Mouse (Mus musculus) stomach, embryonic 15.5 days (tissue): ENCODE results near the gene Adgra1. TPM values are rescaled to one million over a fixed set of nuclear protein-coding genes. Genes with fewer than 3 reads are reported as not detected.
A peak's percentile ranks its signal among the peaks of the same experiment; 100 is the strongest.

Experiments
- ATAC-seq: fragments of 200-750 bp; cut with Nextera tagmentation; 2 replicates; pipeline ENCODE4 v1.8.0; 2017; ENCODE audit warnings: low read depth, moderate number of reproducible peaks, moderate TSS enrichment; ENCODE audit not compliant: insufficient read depth, low FRiP score
- H3K27ac ChIP-seq: fragments of 300-500 bp; sonication (generic); 2 replicates; pipeline ENCODE4 v1.5.1; 2015; ENCODE audit warnings: mild to moderate bottlenecking, inconsistent platforms
- H3K27me3 ChIP-seq: fragments of 300-500 bp; sonication (generic); replicated peaks from 2 replicates; pipeline ENCODE4 v1.6.1; 2015; ENCODE audit warnings: inconsistent platforms
- H3K36me3 ChIP-seq: fragments of 300-500 bp; sonication (generic); 2 replicates; pipeline ENCODE4 v1.6.1; 2015; ENCODE audit warnings: inconsistent platforms
- H3K4me1 ChIP-seq: fragments of 300-500 bp; sonication (generic); 2 replicates; pipeline ENCODE4 v1.6.1; 2015; ENCODE audit warnings: inconsistent platforms
- H3K4me2 ChIP-seq: fragments of 300-500 bp; sonication (generic); 2 replicates; pipeline ENCODE4 v1.6.1; 2015; ENCODE audit warnings: mild to moderate bottlenecking, inconsistent platforms
- H3K4me3 ChIP-seq: fragments of 300-500 bp; sonication (generic); replicated peaks from 2 replicates; pipeline ENCODE4 v1.5.1; 2015; ENCODE audit warnings: inconsistent platforms
- H3K9ac ChIP-seq: fragments of 300-500 bp; sonication (generic); 2 replicates; pipeline ENCODE4 v1.6.1; 2015; ENCODE audit warnings: inconsistent platforms
- H3K9me3 ChIP-seq: fragments of 300-500 bp; sonication (generic); 2 replicates; pipeline ENCODE4 v1.6.1; 2016; ENCODE audit warnings: inconsistent platforms
- WGBS: fragments of 180-500 bp; shearing (Covaris S2); methylation state at CpG from one replicate; pipeline ENCODE4 v1.1.7; 2015; 5-methylcytosine and 5-hydroxymethylcytosine counted together
- polyA plus RNA-seq: library from polyadenylated mRNA; unstranded; fragments of >200 nt; fragmentation: Nextera tagmentation; extraction: Ambion mirVana; gene quantifications from 2 replicates; pipeline ENCODE4 v1.2.1, GENCODE M21; 2015

Adgra1 gene
- polyA plus RNA-seq, 1 experiment from 2014 or later, result 0.64 TPM

DNA sequence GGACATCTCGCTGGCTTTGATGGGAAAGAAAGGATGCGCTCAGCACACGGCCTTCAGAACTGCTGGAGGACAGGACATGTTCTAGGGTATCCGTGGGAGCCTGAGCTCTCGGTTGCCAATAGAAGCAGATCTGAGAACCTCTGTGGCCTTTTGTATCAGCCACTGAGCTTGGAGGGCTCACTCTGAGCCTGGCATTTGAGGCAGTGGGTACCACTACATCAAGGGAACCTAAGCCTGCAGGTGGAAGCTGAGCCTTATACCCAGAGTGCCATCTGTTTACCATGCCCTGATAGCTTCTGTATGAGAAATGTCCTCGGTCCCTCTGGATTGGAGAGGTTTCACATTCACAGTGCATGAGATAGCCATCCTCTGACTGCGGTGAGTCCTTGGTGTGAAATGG is 62.3 kb downstream of the Adgra1 start:
- Histone ChIP-seq H3K9ac (no peak overlapping the region), H3K4me1 (peaks cover 12% of the 10 kb centered on the region), H3K27me3 (peaks cover 39% of the 10 kb centered on the region), H3K27ac (no peak overlapping the region), H3K36me3 (no peaks in the 10 kb centered on the region), H3K4me2 (no peak overlapping the region), H3K4me3 (no peak overlapping the region), H3K9me3 (no peaks in the 10 kb centered on the region)
- WGBS, result 75% methylated on average over 7 of the region's 7 CpGs
- ATAC-seq, result no peak

DNA sequence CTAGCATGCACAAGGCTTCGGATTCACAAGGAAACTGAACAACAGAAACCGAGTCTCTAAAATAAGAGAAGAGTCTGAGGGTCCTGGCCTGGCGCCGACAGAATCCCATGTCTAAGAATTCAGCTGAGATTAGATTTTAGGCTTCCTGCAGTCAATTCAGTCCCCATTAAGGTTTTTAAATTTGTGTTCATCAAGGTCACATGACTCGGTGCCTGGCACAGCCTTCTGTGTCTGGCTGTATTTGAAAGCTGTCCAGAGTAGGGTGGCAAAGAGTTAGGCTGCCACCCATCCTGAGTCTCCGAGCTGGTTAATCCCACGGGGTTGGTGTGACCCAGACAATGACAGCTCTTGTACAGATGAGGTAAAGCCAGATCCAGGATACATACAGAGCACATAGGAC is 62.8 kb downstream of the Adgra1 start:
- H3K27ac ChIP-seq, result no peak overlapping the region
- no peak overlapping the region for H3K4me3 ChIP-seq
- ATAC-seq, result no peak
- peaks cover 39% of the 10 kb centered on the region for H3K27me3 ChIP-seq
- H3K4me1 ChIP-seq, result peaks cover 12% of the 10 kb centered on the region
- H3K9me3 ChIP-seq, result no peaks in the 10 kb centered on the region
- WGBS, result 83% methylated on average over 7 of the region's 7 CpGs
- no peak overlapping the region for H3K4me2 ChIP-seq
- no peak overlapping the region for H3K9ac ChIP-seq
- no peaks in the 10 kb centered on the region for H3K36me3 ChIP-seq

- H3K9me3 ChIP-seq, result no peaks in the 10 kb centered on the region
- ATAC-seq, result no peak
- no peak overlapping the region for H3K9ac ChIP-seq
- H3K4me2 ChIP-seq, result no peak overlapping the region
- no peak overlapping the region for H3K27ac ChIP-seq
- peaks cover 33% of the 10 kb centered on the region for H3K27me3 ChIP-seq
- H3K4me3 ChIP-seq, result no peak overlapping the region
- WGBS, result 76% methylated on average over 2 of the region's 2 CpGs
- no peaks in the 10 kb centered on the region for H3K36me3 ChIP-seq
- peaks cover 12% of the 10 kb centered on the region for H3K4me1 ChIP-seq
Observed at GRCm38 (mm10) chr7:139898606-139899005, 64.6 kb downstream of the Adgra1 start.

DNA sequence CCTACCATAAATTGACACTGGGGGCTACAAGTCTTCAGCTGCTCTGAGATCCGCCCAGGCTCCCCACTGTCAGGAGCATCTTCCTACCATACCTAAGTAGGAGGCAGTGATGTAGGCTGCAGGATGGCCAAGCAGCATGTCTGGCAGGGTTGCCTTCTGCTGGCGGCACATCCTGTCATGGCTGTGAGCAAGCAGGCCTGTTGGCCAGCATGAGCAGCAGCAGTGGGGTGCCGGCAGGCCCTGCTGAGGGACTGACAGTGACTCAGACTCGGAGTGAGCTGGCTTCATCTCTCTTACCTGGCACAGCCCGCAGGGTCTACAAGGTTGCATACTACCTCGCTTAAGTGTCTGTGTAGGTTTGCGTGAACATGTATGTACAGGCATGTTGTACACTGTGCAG is 65.5 kb downstream of the Adgra1 start:
- peaks cover 9% of the 10 kb centered on the region for H3K4me1 ChIP-seq
- H3K9ac ChIP-seq, result no peak overlapping the region
- no peaks in the 10 kb centered on the region for H3K36me3 ChIP-seq
- H3K4me2 ChIP-seq, result no peak overlapping the region
- no peak overlapping the region for H3K27ac ChIP-seq
- H3K27me3 ChIP-seq, result peaks cover 24% of the 10 kb centered on the region
- no peaks in the 10 kb centered on the region for H3K9me3 ChIP-seq
- 83% methylated on average over 7 of the region's 7 CpGs for WGBS
- ATAC-seq, result no peak
- H3K4me3 ChIP-seq, result no peak overlapping the region

GRCm38 (mm10) chr7:139900456-139900855 is 66.5 kb downstream of the Adgra1 start:
- Histone ChIP-seq H3K36me3 (no peaks in the 10 kb centered on the region), H3K27ac (no peak overlapping the region), H3K9me3 (no peaks in the 10 kb centered on the region), H3K4me1 (no peaks in the 10 kb centered on the region), H3K4me2 (no peak overlapping the region), H3K27me3 (peaks cover 14% of the 10 kb centered on the region), H3K4me3 (no peak overlapping the region), H3K9ac (no peak overlapping the region)
- 87% methylated on average over 7 of the region's 7 CpGs for WGBS
- no peak for ATAC-seq

- 75% methylated on average over 6 of the region's 6 CpGs for WGBS
- H3K4me3 ChIP-seq, result no peak overlapping the region
- ATAC-seq, result no peak
- no peak overlapping the region for H3K9ac ChIP-seq
- no peaks in the 10 kb centered on the region for H3K4me1 ChIP-seq
- H3K9me3 ChIP-seq, result no peaks in the 10 kb centered on the region
- peaks cover 10% of the 10 kb centered on the region for H3K27me3 ChIP-seq
- no peaks in the 10 kb centered on the region for H3K36me3 ChIP-seq
- no peak overlapping the region for H3K27ac ChIP-seq
- no peak overlapping the region for H3K4me2 ChIP-seq
Observed at GRCm38 (mm10) chr7:139900896-139901295, 66.9 kb downstream of the Adgra1 start.

DNA sequence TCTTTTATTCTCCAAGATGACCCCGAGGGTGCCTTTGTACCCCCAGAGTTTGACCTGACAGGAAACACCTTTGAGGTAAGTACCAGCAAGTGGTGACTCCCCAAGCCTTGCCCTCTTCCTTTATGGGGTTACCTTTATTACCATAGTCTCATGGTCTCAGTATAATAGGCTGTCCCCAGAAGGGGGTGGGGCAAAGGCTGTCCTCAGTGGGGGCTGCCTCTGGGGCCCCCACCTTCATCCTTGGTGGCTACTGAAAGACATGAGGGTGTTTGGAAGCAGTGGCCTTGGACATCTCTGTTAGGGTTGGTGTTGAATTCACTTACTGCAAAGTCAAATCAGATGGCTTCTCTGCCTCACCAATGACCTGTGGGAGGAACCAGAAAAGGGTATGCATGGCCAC is 68.0 kb downstream of the Adgra1 start:
- Histone ChIP-seq H3K27ac (no peak overlapping the region), H3K36me3 (no peaks in the 10 kb centered on the region), H3K4me2 (no peak overlapping the region), H3K9ac (no peak overlapping the region), H3K9me3 (no peaks in the 10 kb centered on the region), H3K27me3 (no peaks in the 10 kb centered on the region), H3K4me3 (no peak overlapping the region), H3K4me1 (no peaks in the 10 kb centered on the region)
- 48% methylated on average over 1 of the region's 1 CpGs for WGBS
- ATAC-seq, result no peak

DNA sequence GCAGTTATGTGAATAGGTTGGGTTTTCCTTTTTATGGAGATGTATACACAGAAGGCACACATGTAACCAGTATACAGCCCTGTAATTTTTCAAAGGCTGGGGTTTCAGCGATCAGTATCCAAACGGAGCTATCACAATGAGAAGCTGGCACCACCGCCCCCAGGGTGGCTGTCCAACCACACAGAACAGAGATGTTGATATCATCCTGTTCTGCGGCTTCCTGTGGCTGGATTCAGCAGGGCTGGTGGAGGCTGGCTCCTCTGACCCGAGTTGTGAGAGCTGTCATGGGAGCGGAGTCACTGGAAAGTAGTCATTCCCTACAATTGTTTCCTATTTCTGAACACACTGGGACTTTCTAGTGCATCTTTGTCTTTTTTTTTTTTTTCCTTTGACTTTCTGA is 71.3 kb downstream of the Adgra1 start:
- H3K4me2 ChIP-seq, result peak overlapping the region; percentile 3; the same call in 1 of the 2 replicates
- WGBS, result 35% methylated on average over 6 of the region's 6 CpGs

DNA sequence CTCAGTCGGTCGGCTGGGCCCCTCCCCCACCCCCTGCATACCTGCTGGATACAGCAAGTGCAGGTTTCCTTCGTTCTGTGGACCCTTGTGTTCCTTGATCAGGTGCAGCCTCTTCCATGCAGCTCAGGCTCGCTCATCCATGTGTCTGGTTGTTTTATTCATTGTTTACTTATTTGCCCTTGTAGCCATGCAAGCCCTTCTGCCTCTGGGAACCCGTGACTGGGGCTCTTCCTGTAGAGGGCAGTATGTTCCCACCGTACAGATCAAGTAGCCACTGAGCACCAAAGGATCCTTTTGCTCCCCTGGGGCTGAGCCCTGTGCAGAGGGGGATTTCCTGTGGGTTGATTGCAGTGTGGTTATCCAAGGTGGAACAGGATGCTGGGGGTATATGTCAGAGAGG is 71.7 kb downstream of the Adgra1 start:
- ATAC-seq, result no peak
- no peak overlapping the region for H3K27ac ChIP-seq
- no peaks in the 10 kb centered on the region for H3K4me1 ChIP-seq
- no peak overlapping the region for H3K9ac ChIP-seq
- no peaks in the 10 kb centered on the region for H3K27me3 ChIP-seq
- H3K9me3 ChIP-seq, result no peaks in the 10 kb centered on the region
- peak overlapping the region; percentile 3; the same call in 1 of the 2 replicates for H3K4me2 ChIP-seq
- no peak overlapping the region for H3K4me3 ChIP-seq
- no peaks in the 10 kb centered on the region for H3K36me3 ChIP-seq
- WGBS, result 6% methylated on average over 6 of the region's 6 CpGs

More for the DNA sequence above, 71.3 kb downstream of the Adgra1 start:
- no peaks in the 10 kb centered on the region for H3K4me1 ChIP-seq
- H3K27me3 ChIP-seq, result no peaks in the 10 kb centered on the region
- no peak overlapping the region for H3K4me3 ChIP-seq
- H3K36me3 ChIP-seq, result no peaks in the 10 kb centered on the region
- ATAC-seq, result no peak
- H3K9me3 ChIP-seq, result no peaks in the 10 kb centered on the region
- H3K27ac ChIP-seq, result no peak overlapping the region
- no peak overlapping the region for H3K9ac ChIP-seq

DNA sequence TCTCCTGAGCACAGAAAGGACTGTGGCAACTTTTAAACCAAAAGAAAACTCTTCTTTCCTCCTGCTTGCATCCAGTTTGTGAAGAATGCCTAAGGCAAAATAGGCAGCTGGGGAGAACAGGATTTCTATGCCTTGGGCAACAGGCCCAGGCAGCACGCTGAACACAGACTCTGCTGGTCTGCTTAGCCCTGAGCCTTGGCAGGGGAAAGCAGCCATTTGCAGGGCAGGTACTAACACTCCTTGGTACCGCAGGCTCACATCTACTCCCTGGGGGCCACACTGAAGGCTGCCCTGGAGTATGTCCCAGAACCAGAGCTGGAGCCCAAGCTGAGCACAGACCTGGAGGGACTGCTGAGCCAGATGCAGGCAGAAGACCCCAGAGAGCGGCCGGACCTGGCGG is 74.2 kb downstream of the Adgra1 start:
- Histone ChIP-seq H3K4me2 (no peak overlapping the region), H3K4me1 (no peaks in the 10 kb centered on the region), H3K36me3 (no peaks in the 10 kb centered on the region), H3K27me3 (no peaks in the 10 kb centered on the region), H3K4me3 (no peak overlapping the region), H3K9ac (no peak overlapping the region), H3K27ac (0 out of 2 replicates have a peak overlapping the region, but pooled peaks have one; percentile 5), H3K9me3 (no peaks in the 10 kb centered on the region)
- no peak for ATAC-seq
- 56% methylated on average over 5 of the region's 5 CpGs for WGBS

GRCm38 (mm10) chr7:139909469-139909868 is 75.5 kb downstream of the Adgra1 start:
- Histone ChIP-seq H3K4me3 (no peak overlapping the region), H3K4me1 (peaks cover under 1% of the 10 kb centered on the region; the same call in 1 of the 2 replicates), H3K9ac (no peak overlapping the region), H3K4me2 (no peak overlapping the region), H3K27me3 (peaks cover 9% of the 10 kb centered on the region; the same call in 1 of the 2 replicates), H3K9me3 (no peaks in the 10 kb centered on the region), H3K36me3 (no peaks in the 10 kb centered on the region), H3K27ac (no peak overlapping the region)
- no peak for ATAC-seq
- 51% methylated on average over 6 of the region's 6 CpGs for WGBS

GRCm38 (mm10) chr7:139910204-139910835 is 76.3 kb downstream of the Adgra1 start:
- H3K9me3 ChIP-seq, result no peaks in the 10 kb centered on the region
- no peak overlapping the region for H3K4me3 ChIP-seq
- H3K4me2 ChIP-seq, result no peak overlapping the region
- WGBS, result 43% methylated on average over 11 of the region's 11 CpGs
- peaks cover 5% of the 10 kb centered on the region; the same call in 1 of the 2 replicates for H3K4me1 ChIP-seq
- peaks cover 9% of the 10 kb centered on the region; the same call in 1 of the 2 replicates for H3K27me3 ChIP-seq
- no peaks in the 10 kb centered on the region for H3K36me3 ChIP-seq
- no peak for ATAC-seq
- no peak overlapping the region for H3K9ac ChIP-seq
- no peak overlapping the region for H3K27ac ChIP-seq
